Mouse (Mus musculus): ENCODE measurements around the gene Smyd1. TPM values are rescaled to one million over a fixed set of nuclear protein-coding genes. Genes with fewer than 3 reads are reported as not detected.

The Smyd1 gene
- total RNA-seq, 2 experiments from 2014 or later = not detected

DNA sequence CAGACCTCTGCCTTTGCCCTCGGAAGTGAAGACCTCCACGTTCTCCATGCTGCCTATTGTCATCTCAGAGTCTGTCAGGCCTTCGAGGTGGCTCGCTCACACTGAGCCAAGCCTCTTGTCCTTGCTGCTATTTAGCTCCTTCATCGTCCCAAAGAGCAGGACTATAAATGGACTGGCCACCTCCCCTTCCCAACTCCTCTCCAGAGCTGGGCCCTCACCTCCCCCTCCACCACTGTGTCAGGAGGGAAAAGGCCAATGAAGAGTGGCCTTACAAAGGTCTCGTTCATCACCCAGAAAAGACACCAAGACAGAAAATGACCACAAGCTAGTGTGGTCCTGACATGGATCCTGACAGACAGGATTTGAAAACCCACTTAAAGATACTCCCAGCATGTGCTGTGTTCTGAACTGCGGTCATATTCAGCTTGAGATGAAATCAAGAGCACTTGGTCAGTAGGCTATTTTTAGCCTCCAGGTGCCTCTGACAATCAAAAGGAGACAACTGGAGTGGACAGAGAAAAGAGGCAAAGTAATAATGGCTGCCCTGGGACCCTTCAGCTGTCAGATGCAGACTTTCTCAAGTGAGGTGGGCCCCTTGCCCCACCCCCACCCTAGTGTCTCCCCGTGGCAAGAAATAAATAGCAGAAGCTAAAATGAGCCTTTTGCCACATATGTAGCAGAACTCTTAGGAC lies 59.7 kb downstream of the Smyd1 start:
- ATAC-seq (replicated peaks; ENCODE audit: poor library complexity) = no peak

DNA sequence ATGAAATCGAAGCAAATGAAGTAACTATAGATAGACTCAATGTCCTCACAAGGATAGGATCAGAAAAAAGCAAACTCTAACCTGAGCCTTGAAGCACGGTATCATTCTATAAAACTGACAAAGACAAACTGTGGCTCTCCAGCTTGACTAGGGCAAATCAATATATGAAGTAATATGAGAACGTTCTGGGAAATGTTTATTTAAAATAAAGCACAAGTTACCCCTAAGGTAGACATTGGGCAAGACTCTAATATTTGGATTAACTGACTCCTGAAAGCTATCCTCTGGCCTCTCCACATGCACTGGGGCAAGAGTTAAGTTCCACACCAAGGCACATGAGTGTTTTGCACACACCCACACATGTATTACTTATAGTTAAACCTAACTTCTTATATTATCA lies 61.0 kb downstream of the Smyd1 start:
- ATAC-seq (replicated peaks; ENCODE audit: poor library complexity) = no peak

DNA sequence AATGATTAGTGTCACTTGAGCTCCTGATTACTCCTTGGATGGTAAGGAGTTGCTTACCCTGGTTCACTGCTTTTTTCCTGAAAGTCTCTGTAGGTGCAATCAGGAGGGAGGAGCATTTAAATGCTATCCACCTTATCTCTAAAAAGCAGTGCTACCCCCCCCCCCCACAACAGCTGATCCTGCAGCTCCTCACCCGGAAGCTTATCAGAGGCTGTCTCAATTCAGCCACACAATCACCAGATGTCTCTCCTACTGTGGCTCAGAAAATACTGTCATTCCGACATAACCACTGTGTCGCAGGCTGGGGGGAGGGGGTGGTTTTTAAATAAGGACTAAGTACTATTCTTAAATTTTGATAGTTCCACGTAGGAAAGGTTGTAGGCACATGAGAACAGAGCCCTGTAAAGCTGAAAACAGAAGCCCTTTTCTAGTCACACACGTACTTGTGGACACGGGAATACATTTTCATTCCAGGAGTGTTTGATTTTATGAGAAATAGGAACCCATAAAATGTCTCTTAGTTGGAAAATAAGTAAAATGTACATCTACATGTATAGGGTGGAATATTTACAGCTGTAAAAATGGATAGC lies 61.9 kb downstream of the Smyd1 start:
- peak; percentile 97 for ATAC-seq (replicated peaks; ENCODE audit: poor library complexity)

DNA sequence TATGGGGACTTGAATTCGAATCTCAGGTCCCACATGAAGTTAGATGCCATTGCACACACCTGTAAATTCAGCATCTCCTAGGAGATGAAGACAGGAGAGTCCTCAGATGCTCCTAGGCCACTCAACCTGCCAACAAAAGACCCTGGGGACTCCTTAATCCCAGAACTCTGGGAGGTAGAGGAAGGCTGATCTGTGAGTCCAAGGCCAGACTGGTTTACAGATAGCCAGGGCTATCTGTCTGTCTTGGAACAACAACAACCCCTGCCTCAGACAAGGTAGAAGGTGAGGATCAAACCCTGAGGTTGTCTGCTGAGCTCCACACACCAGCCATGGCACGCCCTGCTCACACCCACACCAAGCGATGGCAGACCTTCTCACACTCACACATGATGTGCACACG lies 62.9 kb downstream of the Smyd1 start:
- no peak for ATAC-seq (replicated peaks; ENCODE audit: poor library complexity)

DNA sequence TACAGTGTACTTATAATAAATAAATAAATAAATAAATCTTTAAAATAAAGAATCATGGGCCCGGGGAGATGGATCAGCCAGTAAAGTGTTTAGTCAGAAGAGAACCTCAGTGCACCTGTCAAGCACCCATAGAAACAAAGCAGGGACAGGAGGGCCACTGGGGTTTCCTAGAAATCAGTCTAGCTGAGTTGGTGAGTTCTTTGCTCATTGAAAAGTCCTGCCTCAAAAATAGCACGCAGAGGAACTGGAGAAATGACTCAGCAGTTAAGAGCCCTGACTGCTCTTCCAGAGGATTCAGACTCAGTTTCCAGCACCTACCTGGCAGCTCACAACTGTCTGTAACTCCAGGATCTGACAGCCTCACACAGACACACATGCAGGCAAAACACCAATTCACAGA lies 63.5 kb downstream of the Smyd1 start:
- no peak for ATAC-seq (replicated peaks; ENCODE audit: poor library complexity)

DNA sequence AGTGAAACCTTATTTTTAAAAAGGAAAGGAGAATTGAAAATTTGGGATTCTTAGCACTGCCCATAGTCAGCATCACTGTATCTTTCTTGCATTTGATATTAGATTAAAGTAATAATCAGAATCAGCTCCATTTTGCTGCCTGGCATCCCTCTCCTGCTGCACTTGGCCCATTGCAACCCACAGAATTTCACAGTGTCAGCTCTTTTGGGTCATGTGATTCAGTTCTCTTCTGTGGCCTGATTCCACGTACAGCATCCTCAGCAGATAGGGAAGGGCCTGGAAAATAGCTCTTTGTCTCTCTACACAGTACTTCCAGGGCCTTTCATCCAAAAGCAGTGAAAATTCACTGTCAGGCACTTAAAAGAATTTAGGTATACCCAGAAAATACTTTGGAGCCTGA lies 64.7 kb downstream of the Smyd1 start:
- ATAC-seq (replicated peaks; ENCODE audit: poor library complexity) = no peak

DNA sequence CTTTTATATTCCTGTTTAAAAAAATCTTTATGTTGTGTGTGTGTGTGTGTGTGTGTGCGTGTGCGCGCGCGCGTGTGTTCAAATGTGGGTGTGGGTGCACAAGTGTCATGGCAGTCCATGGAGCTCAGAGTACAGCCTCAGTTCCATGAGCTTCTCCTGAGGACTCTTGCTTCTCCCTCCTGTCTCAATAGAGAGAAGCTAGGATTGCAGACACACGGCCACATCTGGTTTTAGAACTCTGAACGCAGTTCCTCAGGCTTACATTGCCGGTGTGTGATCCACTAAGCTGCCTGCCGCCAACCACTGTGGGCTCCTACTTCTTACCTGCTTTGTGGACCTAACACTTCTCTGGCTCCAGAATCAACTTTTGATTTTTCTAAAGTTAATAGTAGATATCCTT lies 65.9 kb downstream of the Smyd1 start:
- ATAC-seq (replicated peaks; ENCODE audit: poor library complexity) = no peak

DNA sequence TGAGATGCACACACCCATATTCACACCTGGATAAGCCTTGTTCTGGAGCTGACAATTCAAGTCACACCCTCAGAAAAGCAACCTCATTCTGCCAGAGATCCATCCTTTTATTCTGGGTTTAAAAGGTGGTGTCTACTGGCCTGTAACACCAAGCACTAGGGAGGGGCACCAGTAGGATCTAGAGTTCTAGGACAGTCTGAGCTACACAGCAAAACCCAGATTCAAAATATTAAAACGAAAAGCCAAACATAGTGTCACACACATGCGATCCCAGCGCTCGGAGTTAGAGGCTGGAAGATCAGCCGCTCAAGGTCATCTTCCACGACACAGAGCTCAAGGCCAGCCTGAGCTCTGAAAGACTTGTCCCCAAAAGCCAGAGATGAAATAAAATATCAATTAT lies 67.6 kb downstream of the Smyd1 start:
- no peak for ATAC-seq (replicated peaks; ENCODE audit: poor library complexity)

DNA sequence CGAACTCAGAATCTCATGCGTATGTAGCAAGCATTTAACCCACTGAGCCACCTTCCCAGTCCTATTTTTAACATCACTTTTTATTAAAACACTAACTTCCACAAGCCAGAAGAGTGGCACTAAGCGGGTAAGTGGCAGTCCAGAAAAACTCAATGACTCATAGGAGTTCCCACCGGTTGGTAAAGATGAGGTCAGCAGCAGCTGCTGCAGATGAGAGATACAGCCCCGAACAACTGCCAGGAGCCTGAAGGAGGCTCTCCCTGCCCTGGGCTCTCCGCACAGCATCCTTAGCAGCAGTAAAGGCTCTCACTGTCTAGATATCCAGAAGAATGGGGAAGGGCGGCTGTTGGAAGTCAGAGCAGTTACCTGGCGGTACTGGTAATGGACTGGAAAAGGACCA lies 71.1 kb downstream of the Smyd1 start:
- peak; percentile 54 for ATAC-seq (replicated peaks; ENCODE audit: poor library complexity)

DNA sequence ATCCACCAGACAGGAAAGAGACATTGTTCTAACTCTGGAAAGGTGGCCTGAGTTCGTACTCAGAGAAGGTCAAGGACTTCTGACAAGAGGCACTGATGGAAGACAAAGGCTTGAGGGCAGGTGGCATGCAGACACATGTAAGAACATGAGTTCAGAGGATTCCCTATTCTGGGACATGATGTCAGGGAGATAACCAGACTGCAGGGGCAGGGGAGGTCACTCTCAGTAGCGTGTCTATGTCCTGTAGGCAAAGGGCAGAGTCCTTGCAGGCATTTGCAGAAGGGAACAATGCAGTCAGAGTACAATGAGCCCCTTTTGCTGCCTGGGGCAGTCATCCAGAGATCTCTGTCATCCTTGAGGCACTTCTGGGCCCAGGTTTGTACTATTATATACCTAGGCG lies 72.4 kb downstream of the Smyd1 start:
- no peak for ATAC-seq (replicated peaks; ENCODE audit: poor library complexity)

DNA sequence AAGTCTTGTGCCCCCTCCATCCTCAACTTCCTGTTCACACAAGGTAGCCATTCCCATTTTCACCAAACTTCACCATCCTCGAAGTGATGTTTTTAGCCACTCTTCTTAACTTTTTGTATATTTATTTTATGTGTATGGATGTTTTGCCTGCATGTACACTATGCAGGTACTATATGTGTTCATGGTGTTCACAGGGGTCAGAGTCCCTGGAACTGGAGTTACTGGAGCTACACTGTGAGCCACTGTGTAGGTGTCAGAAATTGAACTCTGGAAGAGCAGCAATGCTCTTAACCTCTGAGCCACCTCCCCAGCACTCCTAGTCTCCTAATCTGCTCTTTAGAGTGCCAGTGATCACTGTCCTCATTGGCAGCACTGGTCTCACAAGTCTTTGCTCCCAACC lies 73.6 kb downstream of the Smyd1 start:
- ATAC-seq (replicated peaks; ENCODE audit: poor library complexity) = no peak

DNA sequence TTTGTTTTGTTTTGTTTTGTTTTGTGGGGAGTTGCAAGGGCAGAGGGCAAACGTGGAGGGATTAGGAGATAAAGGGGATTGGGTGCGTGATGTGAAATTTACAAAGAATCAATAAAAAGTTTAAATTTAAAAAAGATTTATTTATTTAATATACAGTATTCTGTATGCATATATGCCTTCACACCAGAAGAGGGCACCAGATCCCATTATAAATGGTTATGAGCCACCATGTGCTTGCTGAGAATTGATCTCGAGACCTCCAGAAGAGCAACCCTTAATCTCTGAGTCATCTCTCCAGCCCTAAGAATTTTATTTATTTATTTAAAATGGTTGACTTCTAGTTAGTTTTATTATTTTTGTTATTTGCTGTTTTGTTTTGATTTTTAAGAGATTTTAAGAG lies 78.8 kb downstream of the Smyd1 start:
- no peak for ATAC-seq (replicated peaks; ENCODE audit: poor library complexity)

DNA sequence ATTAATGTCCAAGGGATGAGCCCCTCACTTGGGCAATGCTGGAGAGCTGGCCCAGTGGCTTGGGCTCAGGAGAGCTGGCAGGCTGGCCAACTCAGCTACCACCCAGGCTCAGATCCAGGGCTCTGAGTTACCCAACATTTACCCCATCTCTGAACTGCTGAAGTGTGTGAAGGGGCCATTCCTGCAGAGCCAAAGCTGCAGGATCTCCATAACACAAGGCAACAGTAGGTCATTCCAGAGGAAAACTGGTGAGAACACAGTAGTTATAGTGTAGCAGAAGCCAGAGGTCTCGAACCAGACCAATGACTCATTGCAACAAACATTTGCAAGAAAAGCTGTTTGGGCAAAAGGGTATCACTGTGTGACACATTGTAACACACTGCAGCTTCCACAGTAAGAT lies 79.2 kb downstream of the Smyd1 start:
- ATAC-seq (replicated peaks; ENCODE audit: poor library complexity) = no peak

DNA sequence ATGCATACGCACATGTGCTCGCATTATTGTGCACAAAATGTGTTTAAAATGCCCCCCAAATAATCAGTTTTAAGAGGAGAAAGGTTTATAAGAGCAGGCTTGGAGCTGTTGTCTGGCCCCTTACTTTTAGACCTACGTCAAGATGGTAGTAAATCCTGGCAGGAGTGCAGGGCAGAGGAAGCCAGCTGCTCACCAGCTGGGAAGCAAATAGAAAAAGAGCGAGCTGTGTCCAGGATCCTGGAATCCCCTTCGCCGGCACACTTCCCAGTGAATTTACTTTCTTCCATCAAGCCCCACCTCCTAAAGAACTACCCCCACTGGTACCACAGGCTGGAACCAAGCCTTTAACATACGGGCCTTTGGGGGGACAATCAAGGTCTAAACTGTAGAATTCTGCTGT lies 81.2 kb downstream of the Smyd1 start:
- no peak for ATAC-seq (replicated peaks; ENCODE audit: poor library complexity)

DNA sequence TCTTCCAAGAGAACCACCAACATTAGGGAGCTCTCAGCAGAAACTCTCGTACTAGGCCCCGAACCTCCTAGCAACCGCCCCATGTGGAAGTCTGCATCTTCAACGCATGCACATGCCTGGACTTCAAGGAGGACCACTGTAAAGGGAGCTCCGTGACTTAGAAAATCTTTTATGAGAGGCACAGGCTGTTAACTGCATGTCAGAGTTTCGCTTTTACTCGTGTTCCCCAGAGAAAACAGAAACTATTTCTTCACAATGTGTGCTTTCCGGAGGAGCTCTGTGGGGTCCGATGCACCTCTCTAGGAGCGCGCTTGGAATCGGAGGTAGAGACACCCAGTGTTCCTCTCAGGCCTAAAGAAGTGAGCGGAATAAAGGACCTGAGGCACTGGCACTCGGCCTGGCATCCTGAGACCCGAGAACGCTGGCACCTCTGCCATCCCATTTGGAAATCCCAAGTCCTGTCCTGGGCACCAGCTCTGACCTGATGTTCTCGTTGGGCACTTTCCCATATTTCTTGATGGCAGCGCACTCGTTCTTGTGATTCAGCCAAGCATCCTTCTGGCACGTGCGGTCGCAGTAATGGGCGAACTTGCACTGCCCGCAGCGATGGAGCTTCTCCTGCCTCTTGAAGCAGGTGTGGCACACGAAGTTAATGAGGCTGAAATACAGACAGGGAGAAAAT lies 82.8 kb downstream of the Smyd1 start:
- no peak for ATAC-seq (replicated peaks; ENCODE audit: poor library complexity)

DNA sequence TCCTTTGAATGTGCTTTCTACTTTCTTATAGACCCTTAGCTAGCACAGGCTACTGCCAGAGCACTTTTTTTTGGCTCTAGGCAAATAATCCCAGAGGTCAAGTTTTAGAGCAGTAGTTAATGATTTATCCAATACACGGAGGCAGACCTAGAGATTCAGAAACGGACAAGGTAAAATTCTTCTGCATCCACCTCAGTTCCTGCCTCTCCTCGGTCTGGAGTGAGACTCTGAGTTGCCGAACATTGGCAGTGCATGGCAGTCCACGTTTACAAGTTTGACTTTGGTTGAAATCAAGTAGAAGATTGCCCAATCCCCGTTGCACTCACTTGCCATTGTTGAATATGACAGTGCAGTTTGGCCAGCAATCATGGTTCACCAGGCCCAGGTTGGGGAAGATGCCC lies 85.0 kb downstream of the Smyd1 start:
- ATAC-seq (replicated peaks; ENCODE audit: poor library complexity) = no peak

DNA sequence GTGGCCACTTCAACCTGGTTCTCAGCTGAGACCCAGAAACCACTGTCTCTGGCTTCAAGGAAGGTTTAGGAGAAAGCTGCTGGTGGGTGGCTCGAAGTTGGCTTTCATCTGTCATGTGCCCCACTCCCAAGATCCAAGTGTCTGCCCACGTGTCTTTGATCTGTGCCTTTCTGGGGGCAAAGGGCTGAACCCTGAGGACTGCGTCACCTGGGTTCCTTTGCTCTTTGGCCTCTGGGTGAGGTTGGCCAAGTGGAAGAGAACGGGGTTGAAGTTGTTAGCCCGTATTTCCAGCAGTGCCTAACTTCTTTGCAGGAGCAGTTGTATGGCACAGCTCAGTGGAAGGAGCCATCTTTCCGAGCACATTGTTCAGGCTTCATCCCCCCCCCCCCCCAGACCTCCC lies 85.5 kb downstream of the Smyd1 start:
- no peak for ATAC-seq (replicated peaks; ENCODE audit: poor library complexity)

DNA sequence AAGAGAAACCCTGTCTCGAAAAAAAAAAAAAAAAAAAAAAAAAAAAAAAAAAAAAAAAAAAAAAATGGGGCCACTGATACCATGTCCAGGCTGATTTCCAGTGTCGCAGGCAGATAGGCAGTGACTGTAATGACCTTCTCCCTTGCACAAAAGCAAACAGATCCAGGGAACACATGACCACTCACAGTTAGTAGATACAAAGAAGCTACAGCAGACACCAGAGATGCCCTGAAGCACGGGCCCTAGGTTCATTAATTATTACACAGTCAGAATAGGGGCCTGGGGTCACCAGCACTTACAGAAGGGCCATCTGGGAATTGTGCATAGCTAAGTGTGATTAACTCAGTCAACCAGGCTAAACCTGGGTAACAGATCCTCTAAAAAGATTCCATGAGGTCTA lies 86.1 kb downstream of the Smyd1 start:
- no peak for ATAC-seq (replicated peaks; ENCODE audit: poor library complexity)

DNA sequence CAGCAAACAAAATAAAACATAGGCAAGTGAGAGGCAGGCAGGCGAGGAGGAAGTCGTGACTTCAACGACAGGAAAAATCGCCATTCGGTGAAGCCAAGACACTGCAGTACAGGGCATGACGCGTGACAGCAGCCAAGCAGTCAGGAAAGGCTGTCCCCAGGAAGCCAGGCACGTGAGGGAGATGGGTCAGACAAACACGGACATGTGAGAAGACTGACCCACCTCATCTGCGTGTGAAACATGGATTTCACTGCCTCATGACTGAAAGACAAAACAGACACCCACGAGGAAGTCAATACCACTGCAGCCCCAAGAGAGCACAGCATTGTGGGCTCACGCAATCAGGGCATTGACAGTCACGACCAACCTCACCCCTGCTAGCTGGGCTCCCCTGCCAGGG lies 86.9 kb downstream of the Smyd1 start:
- no peak for ATAC-seq (replicated peaks; ENCODE audit: poor library complexity)

DNA sequence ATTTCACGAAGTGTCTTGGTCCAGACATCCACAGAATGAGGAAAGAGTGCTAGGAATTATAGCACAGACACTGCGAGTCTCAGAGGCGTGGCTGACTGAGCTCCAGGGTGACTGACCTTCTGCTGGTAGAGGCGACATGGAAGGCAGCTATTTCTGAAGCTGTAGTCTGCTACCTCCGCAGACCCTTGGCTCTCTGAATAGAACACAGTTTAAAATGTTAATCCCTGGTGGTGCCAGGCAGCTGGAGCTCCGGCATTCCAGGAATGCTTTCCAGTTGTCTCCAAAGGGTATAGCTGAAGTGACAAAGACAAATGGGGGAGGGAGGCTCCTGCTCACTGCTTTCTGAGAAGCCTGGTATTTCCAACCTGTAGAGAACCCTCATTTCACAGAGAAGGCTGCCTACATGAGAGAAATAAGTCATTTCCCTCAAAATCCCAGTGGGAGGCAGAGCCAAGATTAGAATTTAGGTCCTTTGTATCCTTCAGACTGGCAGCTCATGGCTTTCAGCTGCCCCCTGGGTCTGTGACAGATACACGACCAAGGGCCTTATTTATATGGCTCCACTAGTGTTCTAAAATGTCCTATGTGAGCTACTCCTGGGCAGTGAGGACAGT lies 94.8 kb downstream of the Smyd1 start:
- no peak for ATAC-seq (replicated peaks; ENCODE audit: poor library complexity)

DNA sequence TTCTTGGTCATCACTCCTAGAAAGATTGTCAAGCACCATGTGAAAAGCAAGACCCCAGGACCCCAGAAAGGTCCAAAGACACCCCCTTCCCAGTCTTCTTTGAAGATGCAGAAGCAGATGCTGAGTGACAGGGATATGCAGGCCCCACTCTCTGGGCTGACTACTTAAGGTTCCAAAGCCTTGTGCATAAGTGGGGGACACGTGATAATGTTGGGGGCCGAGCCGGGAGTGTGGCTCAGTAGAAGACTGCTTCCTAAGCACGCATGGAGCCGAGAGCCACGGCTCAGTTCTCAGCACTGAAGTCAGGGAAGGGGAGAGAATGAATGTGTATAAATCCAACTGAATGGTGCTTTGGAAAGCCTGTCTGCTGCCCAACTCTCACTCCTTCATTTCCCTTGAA lies 95.5 kb downstream of the Smyd1 start:
- no peak for ATAC-seq (replicated peaks; ENCODE audit: poor library complexity)

All from megakaryocyte progenitor cell, adult 5-6 weeks (primary cell).